Mouse (Mus musculus) olfactory bulb, adult 2 months (tissue): Measurements from ENCODE around the gene Myl4. TPM values are rescaled to one million over a fixed set of nuclear protein-coding genes. Genes with fewer than 3 reads are reported as not detected.
A peak's percentile ranks its signal among the peaks of the same experiment; 100 is the strongest.
"Not testable (repeated sequence)": the region's sequence is repeated elsewhere in the genome, so short reads cannot be mapped to it uniquely, and the experiment has no call there.

ENCODE experiments used
- H3K27ac ChIP-seq: fragments of 200-500 bp; 2 replicates; pipeline ENCODE4 v1.5.1; 2012; ENCODE audit warnings: low read depth, low read length; ENCODE audit not compliant: insufficient read depth
- H3K4me1 ChIP-seq: fragments of 200-500 bp; 2 replicates; pipeline ENCODE4 v1.6.1; 2012; ENCODE audit warnings: low read length; ENCODE audit not compliant: control insufficient read depth, insufficient read depth
- H3K4me3 ChIP-seq: fragments of 200-500 bp; 2 replicates; pipeline ENCODE4 v1.5.1; 2012; ENCODE audit warnings: mild to moderate bottlenecking, low read depth, low read length, moderate library complexity; ENCODE audit not compliant: insufficient read depth
- CTCF ChIP-seq: fragments of 200-500 bp; IDR thresholded peaks from 2 replicates; pipeline ENCODE4 v1.5.1; 2012; ENCODE audit warnings: low read depth, mild to moderate bottlenecking, low read length, moderate library complexity; ENCODE audit not compliant: insufficient read depth
- POLR2A ChIP-seq: fragments of 200-500 bp; IDR thresholded peaks from 2 replicates; pipeline ENCODE4 v1.6.1; 2012; ENCODE audit warnings: mild to moderate bottlenecking, low read depth, low read length, moderate library complexity; ENCODE audit not compliant: insufficient read depth
- WGBS: fragments of 180-500 bp; shearing (Covaris S2); methylation state at CpG from one replicate; pipeline ENCODE4 v1.1.7; 2018; 5-methylcytosine and 5-hydroxymethylcytosine counted together
- polyA plus RNA-seq: library from polyadenylated mRNA; stranded (reverse); fragments of >200 nt; gene quantifications from 2 replicates; pipeline ENCODE4 v1.2.4, GENCODE M21; 2012; ENCODE audit warnings: low replicate concordance; ENCODE audit not compliant: missing spikeins, insufficient read depth, insufficient read length

Gene Myl4
- not detected in 2 replicates for polyA plus RNA-seq

DNA sequence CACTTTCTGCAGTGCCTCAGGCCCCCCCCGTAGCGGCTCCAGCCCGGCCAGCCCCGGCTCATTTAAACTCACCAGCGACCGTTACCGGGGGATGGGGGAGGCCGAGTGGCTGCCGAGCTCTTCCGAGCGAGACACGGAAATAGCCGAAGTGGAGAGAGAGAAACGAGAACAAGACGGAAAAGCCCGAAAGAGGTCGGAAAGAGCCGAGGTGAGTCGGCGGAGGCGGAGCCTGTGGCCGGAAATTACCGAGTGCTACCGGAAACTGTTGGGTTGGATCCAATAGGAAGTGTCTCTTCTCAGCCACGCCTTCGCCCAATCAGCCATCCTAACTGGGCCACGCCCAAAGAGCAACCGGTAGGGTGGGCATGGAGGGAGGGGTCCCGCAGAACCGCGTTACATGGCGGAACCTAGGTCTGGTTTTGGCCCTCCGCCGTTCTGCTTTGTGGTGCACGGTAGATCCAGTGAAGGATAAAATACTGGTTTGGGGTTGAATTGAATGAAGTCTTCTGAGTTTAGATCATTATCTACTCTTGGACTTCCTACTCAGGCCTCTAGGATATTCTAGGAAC, at the start of gene Myl4, which contains the start of gene Cdc27:
Gene Myl4 (plus strand): TSS at position 258 of the 569 bp plus-strand sequence.
Gene Cdc27 (minus strand): TSS at position 215 of the 569 bp plus-strand sequence.
- Histone ChIP-seq H3K4me1 (no peaks in the 10 kb centered on the region), H3K27ac (peak within 1 kb of the TSS; percentile 66; the same call in 1 of the 2 replicates), H3K4me3 (peak within 1 kb of the TSS; percentile 86)
- TF ChIP-seq POLR2A: peak; percentile 31; the same call in 1 of the 2 replicates
- no peak for TF ChIP-seq CTCF
- WGBS: under 1% methylated on average over 35 of the region's 35 CpGs

DNA sequence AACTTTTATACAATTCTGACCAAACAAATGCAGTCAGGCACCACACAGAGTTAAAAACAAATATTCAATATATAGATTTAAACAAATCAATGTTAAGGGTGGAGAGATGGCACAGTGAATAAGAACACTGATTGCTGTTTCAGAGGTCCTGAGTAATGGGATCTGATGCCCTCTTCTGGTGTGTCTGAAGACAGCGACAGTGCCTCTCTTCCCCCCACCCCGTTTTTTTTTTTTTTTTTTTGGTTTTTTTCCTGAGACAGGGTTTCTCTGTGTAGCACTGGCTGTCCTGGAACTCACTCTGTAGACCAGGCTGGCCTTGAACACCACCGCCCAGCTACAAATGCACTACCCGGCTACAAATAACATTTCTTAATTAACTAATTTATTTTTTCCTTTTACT, 42.0 kb upstream of the Myl4 start:
- Histone ChIP-seq H3K4me3 (no peak overlapping the region), H3K27ac (no peak overlapping the region), H3K4me1 (no peaks in the 10 kb centered on the region)
- 80% methylated on average over 4 of the region's 4 CpGs for WGBS
- no peak for TF ChIP-seq CTCF
- no peak for TF ChIP-seq POLR2A

DNA sequence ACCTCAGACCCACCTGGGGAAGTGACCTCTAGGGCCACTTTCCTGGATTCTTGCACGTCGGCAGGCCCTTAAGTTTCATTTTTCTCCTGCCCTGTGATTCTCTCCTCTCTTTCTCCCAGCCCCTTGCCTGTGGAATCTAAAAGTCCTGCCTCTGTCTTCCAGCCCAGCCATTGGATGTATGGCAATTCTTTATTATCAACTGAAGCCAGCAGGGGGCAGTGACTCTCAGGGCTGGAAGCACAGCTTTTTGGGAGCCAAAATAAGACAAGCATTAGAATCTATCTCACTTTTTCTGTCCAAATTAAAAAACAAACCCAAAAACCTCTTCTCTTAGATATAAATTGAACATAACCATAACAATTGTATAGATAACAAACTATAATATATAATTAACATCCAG, 39.9 kb upstream of the Myl4 start:
- no peak for TF ChIP-seq POLR2A
- no peak for TF ChIP-seq CTCF
- no peaks in the 10 kb centered on the region for H3K4me1 ChIP-seq
- 88% methylated on average over 2 of the region's 2 CpGs for WGBS
- no peak overlapping the region for H3K27ac ChIP-seq
- H3K4me3 ChIP-seq: no peak overlapping the region

DNA sequence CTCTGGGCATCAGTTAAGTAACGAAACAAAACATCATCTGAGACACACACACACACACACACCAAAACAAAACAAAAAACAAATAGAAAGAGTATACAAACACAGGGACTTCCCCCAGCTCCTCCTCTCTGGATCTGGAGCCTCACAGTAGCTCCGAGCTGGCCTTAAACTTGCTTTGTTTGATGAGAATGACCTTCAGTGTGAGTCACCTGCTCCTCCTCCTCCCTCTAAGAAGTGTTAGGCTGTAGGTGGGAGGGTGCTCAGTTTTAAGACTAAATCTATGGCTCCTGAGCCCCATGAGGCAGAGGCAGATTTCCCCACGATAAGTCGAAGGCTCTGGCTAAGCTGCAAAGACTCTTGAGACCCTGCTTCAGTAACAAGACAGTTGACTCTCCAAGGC, 38.0 kb upstream of the Myl4 start:
- WGBS: 47% methylated on average over 4 of the region's 4 CpGs
- H3K4me1 ChIP-seq: no peaks in the 10 kb centered on the region
- TF ChIP-seq CTCF (no peak), POLR2A (no peak)
- H3K4me3 ChIP-seq: no peak overlapping the region
- no peak overlapping the region for H3K27ac ChIP-seq

DNA sequence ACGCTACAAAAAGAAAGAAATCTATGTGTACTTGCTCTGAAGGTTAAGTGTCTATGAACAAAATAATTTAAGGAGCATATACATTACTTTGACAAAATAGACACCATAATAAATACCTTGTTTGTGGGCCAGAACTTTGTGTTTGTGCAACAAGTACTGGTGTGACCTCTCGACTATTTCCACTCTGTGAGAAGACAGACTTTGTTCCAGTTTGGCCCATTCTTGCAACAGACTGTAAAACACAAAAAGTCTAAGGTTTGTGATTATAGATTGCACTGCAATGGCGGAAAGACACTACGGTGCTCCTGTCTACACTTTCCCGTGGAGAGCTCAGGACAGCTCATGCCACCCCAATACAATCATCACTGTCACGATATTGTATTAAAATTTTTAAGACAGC, 24.5 kb upstream of the Myl4 start:
- Histone ChIP-seq H3K4me3 (no peak overlapping the region), H3K27ac (no peak overlapping the region), H3K4me1 (no peaks in the 10 kb centered on the region)
- WGBS: 93% methylated on average over 6 of the region's 6 CpGs
- no peak for TF ChIP-seq CTCF
- no peak for TF ChIP-seq POLR2A

DNA sequence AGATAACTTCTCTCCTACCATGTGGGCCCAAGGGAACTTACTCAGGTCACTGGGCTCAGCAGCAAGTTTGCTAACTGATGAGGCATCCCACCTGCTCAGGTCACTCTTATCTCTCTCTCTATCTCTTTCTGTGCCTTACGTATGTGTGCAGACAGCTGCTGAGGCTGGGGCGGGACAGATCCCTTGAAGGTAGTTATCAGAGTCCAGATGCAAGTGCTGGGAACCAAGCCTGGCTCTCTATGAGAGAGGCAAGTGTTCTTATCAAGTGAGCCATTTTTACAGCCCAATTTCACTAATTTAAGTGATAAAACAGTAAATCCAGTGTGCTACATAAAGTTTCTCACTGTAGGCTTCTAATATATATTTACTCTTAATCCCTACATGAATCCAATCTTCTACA, 13.6 kb upstream of the Myl4 start:
- no peak overlapping the region for H3K27ac ChIP-seq
- H3K4me1 ChIP-seq: no peaks in the 10 kb centered on the region
- 85% methylated on average over 2 of the region's 2 CpGs for WGBS
- no peak overlapping the region for H3K4me3 ChIP-seq
- no peak for TF ChIP-seq CTCF
- TF ChIP-seq POLR2A: no peak

DNA sequence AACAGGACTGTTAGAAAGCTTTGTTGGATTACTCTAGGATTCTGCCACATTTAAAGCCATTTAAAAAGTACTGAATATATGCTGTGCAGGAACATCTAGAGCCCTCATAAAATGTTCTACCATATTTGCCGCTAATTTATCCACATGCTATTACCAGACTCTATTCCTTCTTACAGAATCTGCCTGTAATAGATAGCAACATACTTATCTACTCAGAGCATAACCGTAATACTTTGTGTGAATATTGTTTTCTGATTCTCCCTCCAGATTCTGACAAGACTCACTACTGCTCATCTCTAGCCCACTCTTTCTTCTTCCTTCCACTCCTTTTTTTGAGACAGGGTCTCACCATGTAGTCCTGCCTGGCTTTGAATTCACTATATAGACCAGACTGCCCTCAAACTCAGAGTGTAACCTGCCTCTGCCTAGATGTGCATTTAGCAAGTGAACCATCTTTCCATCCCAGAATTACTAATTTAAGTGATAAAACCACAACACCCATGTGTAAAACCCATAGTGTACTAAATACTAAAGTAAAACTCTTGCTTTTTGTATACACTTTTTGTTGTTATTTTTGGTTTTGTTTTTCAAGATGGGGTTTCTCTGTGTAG, 12.4 kb upstream of the Myl4 start:
- 99% methylated on average over 2 of the region's 2 CpGs for WGBS
- Histone ChIP-seq H3K27ac (no peak overlapping the region), H3K4me3 (no peak overlapping the region), H3K4me1 (no peaks in the 10 kb centered on the region)
- TF ChIP-seq CTCF (no peak), POLR2A (no peak)

DNA sequence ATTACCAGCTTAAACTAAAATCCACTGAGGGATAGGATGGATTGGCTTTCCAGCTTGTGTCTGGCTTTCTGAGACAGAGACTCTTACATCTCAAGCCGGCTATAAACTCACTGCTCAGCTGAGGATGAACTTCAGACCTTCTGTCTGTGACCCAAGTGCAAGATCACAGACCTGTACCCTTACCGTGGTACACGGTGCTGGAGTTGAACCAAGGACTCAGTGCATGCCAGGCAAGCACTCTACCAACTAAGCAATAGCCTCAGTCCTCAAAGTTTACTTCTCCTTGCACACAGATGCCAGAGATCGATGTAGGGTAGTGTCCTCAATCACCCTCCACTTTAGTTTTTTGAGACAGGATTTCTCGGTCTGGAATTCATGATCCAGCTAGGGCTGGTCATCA, 10.7 kb upstream of the Myl4 start:
- no peak for TF ChIP-seq CTCF
- no peak for TF ChIP-seq POLR2A
- H3K27ac ChIP-seq: no peak overlapping the region
- 95% methylated on average over 5 of the region's 5 CpGs for WGBS

DNA sequence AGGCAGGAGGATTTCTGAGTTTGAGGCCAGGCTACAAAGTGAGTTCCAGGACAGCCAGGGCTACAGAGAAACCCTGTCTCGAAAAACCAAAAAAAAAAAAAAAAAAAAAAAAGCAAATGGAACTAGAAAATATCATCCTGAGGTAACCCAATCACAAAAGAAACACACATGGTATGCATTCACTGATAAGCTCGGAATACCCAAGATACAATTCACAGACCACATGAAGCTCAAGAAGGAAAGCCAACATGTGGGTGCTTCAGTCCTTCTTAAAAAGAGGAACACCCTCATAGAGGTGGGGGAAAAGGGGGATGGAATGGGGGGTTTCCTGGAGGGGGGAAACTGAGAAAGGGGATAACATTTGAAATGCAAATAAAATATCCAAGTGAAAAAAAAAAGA, 7.1 kb upstream of the Myl4 start:
- H3K4me3 ChIP-seq, H3K27ac ChIP-seq, H3K4me1 ChIP-seq: not testable (repeated sequence)
- 81% methylated on average over 2 of the region's 2 CpGs for WGBS

More for the DNA sequence above, 10.7 kb upstream of the Myl4 start:
- Histone ChIP-seq H3K4me3 (no peak overlapping the region), H3K4me1 (0 out of 2 replicates have a peak, but pooled peaks cover 1% of the 10 kb centered on the region)
